Mouse (Mus musculus) C2C12 (cell line): ENCODE results near the gene Col16a1. TPM values are rescaled to one million over a fixed set of nuclear protein-coding genes. Genes with fewer than 3 reads are reported as not detected.
A peak's percentile ranks its signal among the peaks of the same experiment; 100 is the strongest.

Experiments
- H3K27me3 ChIP-seq: one replicate; pipeline ENCODE4 v1.6.1; 2011; ENCODE audit not compliant: control insufficient read depth, insufficient read depth, insufficient read length
- H3K36me3 ChIP-seq: one replicate; pipeline ENCODE4 v1.6.1; 2011; ENCODE audit not compliant: control insufficient read depth, insufficient read depth
- H3K4me3 ChIP-seq: one replicate; pipeline ENCODE4 v1.5.1; 2011; ENCODE audit warnings: mild to moderate bottlenecking, control low read depth; ENCODE audit not compliant: poor library complexity, insufficient read depth, severe bottlenecking
- H3K79me2 ChIP-seq: one replicate; pipeline ENCODE4 v1.6.1; 2011; ENCODE audit not compliant: control insufficient read depth, insufficient read depth
- H3K79me3 ChIP-seq: one replicate; pipeline ENCODE4 v1.6.1; 2011; ENCODE audit warnings: low read depth, control low read depth
- H3ac ChIP-seq: one replicate; pipeline ENCODE3; 2011; ENCODE audit warnings: low read depth; ENCODE audit not compliant: control insufficient read depth, insufficient read length
- CEBPB ChIP-seq: IDR thresholded peaks from one replicate; pipeline ENCODE4 v1.6.1; 2011; ENCODE audit warnings: low read depth, mild to moderate bottlenecking, control low read depth, moderate library complexity
- CTCF ChIP-seq: IDR thresholded peaks from one replicate; pipeline ENCODE4 v1.5.1; 2011; ENCODE audit not compliant: control insufficient read depth, insufficient read depth, insufficient read length
- FOSL1 ChIP-seq: IDR thresholded peaks from one replicate; pipeline ENCODE4 v1.8.0; 2011; ENCODE audit warnings: mild to moderate bottlenecking, low read length; ENCODE audit not compliant: poor library complexity, insufficient read depth, severe bottlenecking
- MAX ChIP-seq: IDR thresholded peaks from one replicate; pipeline ENCODE4 v1.6.1; 2011; ENCODE audit warnings: mild to moderate bottlenecking, control low read depth
- MYOD1 ChIP-seq: IDR thresholded peaks from one replicate; pipeline ENCODE4 v1.6.1; 2011; ENCODE audit warnings: low read depth; ENCODE audit not compliant: control insufficient read depth, insufficient read length
- MYOG ChIP-seq: IDR thresholded peaks from one replicate; pipeline ENCODE4 v1.6.1; 2011; ENCODE audit not compliant: control insufficient read depth, insufficient read length; ENCODE audit errors: extremely low read depth
- USF1 ChIP-seq: IDR thresholded peaks from one replicate; pipeline ENCODE4 v1.6.1; 2011; ENCODE audit warnings: low read depth, mild to moderate bottlenecking, control low read depth, moderate library complexity
- polyA plus RNA-seq: library from polyadenylated mRNA; unstranded; fragments of >200 nt; fragmentation: generic; extraction: Trizol; gene quantifications from one replicate; pipeline ENCODE4 v1.2.1, GENCODE M21; 2012; ENCODE audit warnings: missing spikeins

Col16a1 gene
- polyA plus RNA-seq, 1 experiment, result 7.5 TPM

- H3K79me3 ChIP-seq, result no peaks in the 10 kb centered on the region
- no peaks in the 10 kb centered on the region for H3K36me3 ChIP-seq
- H3K27me3 ChIP-seq, result no peaks in the 10 kb centered on the region
- H3K79me2 ChIP-seq, result no peaks in the 10 kb centered on the region
- TF ChIP-seq CEBPB (no peak), CTCF (no peak), MYOG (no peak), FOSL1 (no peak), USF1 (no peak), MYOD1 (no peak), MAX (no peak)
- H3K4me3 ChIP-seq, result no peak overlapping the region
- H3ac ChIP-seq, result no peak overlapping the region
These were observed 31.9 kb downstream of the Col16a1 start for GRCm38 (mm10) chr4:130079521-130079920.

- Histone ChIP-seq H3K36me3 (no peaks in the 10 kb centered on the region), H3K79me2 (no peaks in the 10 kb centered on the region), H3K4me3 (no peak overlapping the region), H3ac (no peak overlapping the region), H3K27me3 (no peaks in the 10 kb centered on the region), H3K79me3 (no peaks in the 10 kb centered on the region)
- TF ChIP-seq FOSL1, result no peak
These were observed 33.9 kb downstream of the Col16a1 start for GRCm38 (mm10) chr4:130081345-130082190.

GRCm38 (mm10) chr4:130082211-130082610 is 34.6 kb downstream of the Col16a1 start:
- no peak for TF ChIP-seq MYOD1
- no peak for TF ChIP-seq MYOG
- no peak for TF ChIP-seq CTCF
- no peak for TF ChIP-seq FOSL1
- TF ChIP-seq CEBPB, result no peak
- TF ChIP-seq USF1, result no peak
- TF ChIP-seq MAX, result no peak
- H3K4me3 ChIP-seq, result no peak overlapping the region
- H3ac ChIP-seq, result no peak overlapping the region
- H3K79me3 ChIP-seq, result no peaks in the 10 kb centered on the region
- no peaks in the 10 kb centered on the region for H3K79me2 ChIP-seq
- no peaks in the 10 kb centered on the region for H3K27me3 ChIP-seq
- H3K36me3 ChIP-seq, result no peaks in the 10 kb centered on the region

GRCm38 (mm10) chr4:130084331-130084945 is 36.8 kb downstream of the Col16a1 start:
- Histone ChIP-seq H3K27me3 (no peaks in the 10 kb centered on the region), H3K36me3 (no peaks in the 10 kb centered on the region), H3ac (no peak overlapping the region), H3K4me3 (no peak overlapping the region), H3K79me2 (no peaks in the 10 kb centered on the region), H3K79me3 (no peaks in the 10 kb centered on the region)
- TF ChIP-seq USF1 (no peak), CTCF (no peak), CEBPB (no peak), FOSL1 (no peak), MYOG (no peak), MYOD1 (no peak), MAX (no peak)

GRCm38 (mm10) chr4:130085246-130085820 is 37.7 kb downstream of the Col16a1 start:
- H3ac ChIP-seq, result no peak overlapping the region
- TF ChIP-seq USF1, result no peak
- TF ChIP-seq CEBPB, result no peak
- no peak for TF ChIP-seq FOSL1

GRCm38 (mm10) chr4:130087293-130087692 is 39.7 kb downstream of the Col16a1 start:
- no peaks in the 10 kb centered on the region for H3K79me2 ChIP-seq
- no peak overlapping the region for H3ac ChIP-seq
- H3K36me3 ChIP-seq, result no peaks in the 10 kb centered on the region
- H3K27me3 ChIP-seq, result no peaks in the 10 kb centered on the region
- H3K4me3 ChIP-seq, result no peak overlapping the region
- no peaks in the 10 kb centered on the region for H3K79me3 ChIP-seq
- TF ChIP-seq MAX (no peak), MYOD1 (no peak), MYOG (no peak), CEBPB (peak; percentile 68), FOSL1 (no peak), CTCF (peak; percentile 93)

More at GRCm38 (mm10) chr4:130085246-130085820, 37.7 kb downstream of the Col16a1 start:
- H3K79me3 ChIP-seq, result no peaks in the 10 kb centered on the region
- no peaks in the 10 kb centered on the region for H3K36me3 ChIP-seq
- H3K4me3 ChIP-seq, result no peak overlapping the region
- H3K27me3 ChIP-seq, result no peaks in the 10 kb centered on the region
- H3K79me2 ChIP-seq, result no peaks in the 10 kb centered on the region
